Mouse (Mus musculus) ES-Bruce4 (cell line): ENCODE results near the gene Rnf181.

Experiments
- CTCF ChIP-seq: IDR thresholded peaks from one replicate; pipeline ENCODE4 v1.8.1; 2011; ENCODE audit warnings: low read depth, low read length
- POLR2A ChIP-seq: IDR thresholded peaks from one replicate; pipeline ENCODE4 v1.8.1; 2011; ENCODE audit warnings: low read length; ENCODE audit not compliant: insufficient read depth

GRCm38 (mm10) chr6:72399967-72400366 lies 33.2 kb upstream of the Rnf181 start:
- TF ChIP-seq POLR2A (no peak), CTCF (no peak)
